Mouse (Mus musculus) heart, embryonic 13.5 days (tissue): ENCODE results near the gene Cs. TPM values are rescaled to one million over a fixed set of nuclear protein-coding genes. Genes with fewer than 3 reads are reported as not detected.
A peak's percentile ranks its signal among the peaks of the same experiment; 100 is the strongest.
"Not testable (repeated sequence)": the region's sequence is repeated elsewhere in the genome, so short reads cannot be mapped to it uniquely, and the experiment has no call there.

ENCODE experiments used
- ATAC-seq: fragments of 200-750 bp; cut with Nextera tagmentation; 2 replicates; pipeline ENCODE4 v1.8.0; 2017; ENCODE audit warnings: moderate TSS enrichment; ENCODE audit not compliant: insufficient number of reproducible peaks, low FRiP score, low TSS enrichment; ENCODE audit errors: extremely low read depth
- H3K27ac ChIP-seq: fragments of 300-500 bp; sonication (generic); replicated peaks from 2 replicates; pipeline ENCODE4 v1.5.1; 2015; ENCODE audit warnings: moderate library complexity, mild to moderate bottlenecking, inconsistent platforms
- H3K27me3 ChIP-seq: fragments of 300-500 bp; sonication (generic); replicated peaks from 2 replicates; pipeline ENCODE4 v1.6.1; 2015; ENCODE audit warnings: mild to moderate bottlenecking, inconsistent platforms
- H3K36me3 ChIP-seq: fragments of 300-500 bp; sonication (generic); 2 replicates; pipeline ENCODE4 v1.6.1; 2015; ENCODE audit warnings: mild to moderate bottlenecking, inconsistent platforms
- H3K4me1 ChIP-seq: fragments of 300-500 bp; sonication (generic); 2 replicates; pipeline ENCODE4 v1.6.1; 2015; ENCODE audit warnings: inconsistent platforms
- H3K4me2 ChIP-seq: fragments of 300-500 bp; sonication (generic); 2 replicates; pipeline ENCODE4 v1.6.1; 2015; ENCODE audit warnings: inconsistent platforms, mild to moderate bottlenecking, moderate library complexity
- H3K4me3 ChIP-seq: fragments of 300-500 bp; sonication (generic); 2 replicates; pipeline ENCODE4 v1.5.1; 2015; ENCODE audit warnings: moderate library complexity, mild to moderate bottlenecking, inconsistent platforms
- H3K9ac ChIP-seq: fragments of 300-500 bp; sonication (generic); 2 replicates; pipeline ENCODE4 v1.6.1; 2015; ENCODE audit warnings: inconsistent platforms, mild to moderate bottlenecking, moderate library complexity
- H3K9me3 ChIP-seq: fragments of 300-500 bp; sonication (generic); 2 replicates; pipeline ENCODE4 v1.6.1; 2016; ENCODE audit warnings: inconsistent platforms
- WGBS: fragments of 180-500 bp; shearing (Covaris S2); methylation state at CpG from one replicate; pipeline ENCODE4 v1.1.7; 2015; ENCODE audit warnings: mixed read lengths; 5-methylcytosine and 5-hydroxymethylcytosine counted together
- polyA plus RNA-seq: library from polyadenylated mRNA; unstranded; fragments of >200 nt; fragmentation: Nextera tagmentation; extraction: Ambion mirVana; gene quantifications from 2 replicates; pipeline ENCODE4 v1.2.1, GENCODE M21; 2015

Gene Cs
- polyA plus RNA-seq, 1 experiment from 2014 or later = 396 TPM

GRCm38 (mm10) chr10:128309654-128310053 is 27.9 kb upstream of the Cs start:
- peaks cover 23% of the 10 kb centered on the region for H3K4me1 ChIP-seq
- H3K9me3 ChIP-seq = no peaks in the 10 kb centered on the region
- H3K27me3 ChIP-seq = no peaks in the 10 kb centered on the region
- peaks cover 84% of the 10 kb centered on the region for H3K36me3 ChIP-seq
- 83% methylated on average over 7 of the region's 7 CpGs for WGBS
- peak overlapping the region; percentile 62 for H3K4me2 ChIP-seq
- peak overlapping the region; percentile 87 for H3K27ac ChIP-seq
- ATAC-seq = no peak
- no peak overlapping the region for H3K4me3 ChIP-seq
- H3K9ac ChIP-seq = peak overlapping the region; percentile 41

GRCm38 (mm10) chr10:128310177-128310576 is 27.4 kb upstream of the Cs start:
- Histone ChIP-seq H3K4me3 (peak overlapping the region; percentile 27), H3K4me2 (peak overlapping the region; percentile 62)
- ATAC-seq = peak; percentile 55; the same call in 1 of the 2 replicates

GRCm38 (mm10) chr10:128310902-128311301 is 26.6 kb upstream of the Cs start:
- no peaks in the 10 kb centered on the region for H3K27me3 ChIP-seq
- H3K9ac ChIP-seq = peak overlapping the region; percentile 41
- H3K4me1 ChIP-seq = peaks cover 21% of the 10 kb centered on the region
- ATAC-seq = no peak; the same call in 1 of the 2 replicates
- peak overlapping the region; percentile 62 for H3K4me2 ChIP-seq
- WGBS = 29% methylated on average over 4 of the region's 4 CpGs
- no peaks in the 10 kb centered on the region for H3K9me3 ChIP-seq
- H3K4me3 ChIP-seq = peak overlapping the region; percentile 27
- peaks cover 85% of the 10 kb centered on the region for H3K36me3 ChIP-seq
- peak overlapping the region; percentile 87 for H3K27ac ChIP-seq

More at GRCm38 (mm10) chr10:128310177-128310576, 27.4 kb upstream of the Cs start:
- H3K27ac ChIP-seq = peak overlapping the region; percentile 87
- no peaks in the 10 kb centered on the region for H3K9me3 ChIP-seq
- H3K27me3 ChIP-seq = no peaks in the 10 kb centered on the region
- H3K36me3 ChIP-seq = peaks cover 84% of the 10 kb centered on the region
- peaks cover 21% of the 10 kb centered on the region for H3K4me1 ChIP-seq
- peak overlapping the region; percentile 41 for H3K9ac ChIP-seq
- WGBS = 21% methylated on average over 11 of the region's 11 CpGs

- peaks cover 94% of the 10 kb centered on the region for H3K36me3 ChIP-seq
- no peak for ATAC-seq
- WGBS = 86% methylated on average over 8 of the region's 8 CpGs
- H3K9me3 ChIP-seq = no peaks in the 10 kb centered on the region
- no peak overlapping the region for H3K9ac ChIP-seq
- H3K27ac ChIP-seq = no peak overlapping the region
- peaks cover 15% of the 10 kb centered on the region for H3K4me1 ChIP-seq
- H3K27me3 ChIP-seq = no peaks in the 10 kb centered on the region
- H3K4me2 ChIP-seq = no peak overlapping the region
- H3K4me3 ChIP-seq = no peak overlapping the region
These were observed 22.0 kb upstream of the Cs start for GRCm38 (mm10) chr10:128315578-128315977.

- H3K4me1 ChIP-seq = peaks cover 30% of the 10 kb centered on the region
- WGBS = 49% methylated on average over 12 of the region's 12 CpGs
- H3K9me3 ChIP-seq = no peaks in the 10 kb centered on the region
- peak overlapping the region; percentile 91 for H3K4me2 ChIP-seq
- peaks cover 69% of the 10 kb centered on the region for H3K36me3 ChIP-seq
- peak overlapping the region; percentile 72 for H3K4me3 ChIP-seq
- no peak for ATAC-seq
- no peaks in the 10 kb centered on the region for H3K27me3 ChIP-seq
- peak overlapping the region; percentile 96 for H3K9ac ChIP-seq
- peak overlapping the region; percentile 33 for H3K27ac ChIP-seq
These were observed 15.9 kb upstream of the Cs start for GRCm38 (mm10) chr10:128321641-128322040.

GRCm38 (mm10) chr10:128322141-128323108 is 15.1 kb upstream of the Cs start, which contains the start of gene Cnpy2:
Gene Cnpy2 (plus strand): TSS chr10:128322459.
- Histone ChIP-seq H3K9me3 (no peaks in the 10 kb centered on the region), H3K4me3 (peak within 1 kb of the TSS; percentile 72), H3K27me3 (no peaks in the 10 kb centered on the region), H3K4me2 (peak within 1 kb of the TSS; percentile 91), H3K4me1 (peaks cover 30% of the 10 kb centered on the region), H3K36me3 (peaks cover 69% of the 10 kb centered on the region), H3K27ac (peak within 1 kb of the TSS; percentile 86), H3K9ac (peak within 1 kb of the TSS; percentile 96)
- peak; percentile 78 for ATAC-seq
- whole genome bisulfite sequencing = under 1% methylated on average over 40 of the region's 40 CpGs

- no peak for ATAC-seq
- Histone ChIP-seq H3K36me3 (peaks cover 69% of the 10 kb centered on the region), H3K4me2 (peak overlapping the region; percentile 91), H3K9ac (peak overlapping the region; percentile 96), H3K4me3 (peak overlapping the region; percentile 72), H3K27me3 (no peaks in the 10 kb centered on the region), H3K9me3 (no peaks in the 10 kb centered on the region), H3K27ac (peak overlapping the region; percentile 86), H3K4me1 (peaks cover 30% of the 10 kb centered on the region)
- 72% methylated on average over 8 of the region's 8 CpGs for WGBS
These were observed 14.0 kb upstream of the Cs start for GRCm38 (mm10) chr10:128323516-128323915.

GRCm38 (mm10) chr10:128326825-128327224 is 10.7 kb upstream of the Cs start:
- Histone ChIP-seq H3K4me2 (no peak overlapping the region), H3K9me3 (no peaks in the 10 kb centered on the region), H3K4me3 (no peak overlapping the region), H3K4me1 (peaks cover 15% of the 10 kb centered on the region), H3K36me3 (peaks cover 52% of the 10 kb centered on the region), H3K27me3 (no peaks in the 10 kb centered on the region), H3K9ac (no peak overlapping the region), H3K27ac (no peak overlapping the region)
- ATAC-seq = no peak
- WGBS = 93% methylated on average over 8 of the region's 8 CpGs

GRCm38 (mm10) chr10:128327610-128328009 is 9.9 kb upstream of the Cs start:
- no peak overlapping the region for H3K27ac ChIP-seq
- no peak overlapping the region for H3K9ac ChIP-seq
- WGBS = 88% methylated on average over 10 of the region's 10 CpGs
- no peaks in the 10 kb centered on the region for H3K27me3 ChIP-seq
- peaks cover 52% of the 10 kb centered on the region for H3K36me3 ChIP-seq
- peaks cover 15% of the 10 kb centered on the region for H3K4me1 ChIP-seq
- no peaks in the 10 kb centered on the region for H3K9me3 ChIP-seq
- no peak overlapping the region for H3K4me3 ChIP-seq
- H3K4me2 ChIP-seq = no peak overlapping the region
- no peak for ATAC-seq

GRCm38 (mm10) chr10:128332358-128333249 is 4.9 kb upstream of the Cs start:
- H3K27ac ChIP-seq, H3K9ac ChIP-seq, H3K4me3 ChIP-seq, H3K27me3 ChIP-seq, H3K4me2 ChIP-seq, H3K9me3 ChIP-seq, ATAC-seq: not testable (repeated sequence)
- WGBS = 75% methylated on average over 6 of the region's 6 CpGs
- Histone ChIP-seq H3K4me1 (peaks cover 16% of the 10 kb centered on the region), H3K36me3 (peaks cover 18% of the 10 kb centered on the region)

GRCm38 (mm10) chr10:128335582-128335981 is 2.0 kb upstream of the Cs start:
- peak overlapping the region; percentile 98 for H3K27ac ChIP-seq

More at GRCm38 (mm10) chr10:128335582-128335981, 2.0 kb upstream of the Cs start:
- Histone ChIP-seq H3K4me1 (peaks cover 40% of the 10 kb centered on the region), H3K36me3 (peaks cover 12% of the 10 kb centered on the region; the same call in 1 of the 2 replicates), H3K4me3 (no peak overlapping the region), H3K27me3 (no peaks in the 10 kb centered on the region), H3K9ac (no peak overlapping the region), H3K4me2 (no peak overlapping the region), H3K9me3 (no peaks in the 10 kb centered on the region)
- under 1% methylated on average over 4 of the region's 4 CpGs for WGBS
- ATAC-seq = no peak
